Mouse (Mus musculus) adrenal gland, adult (tissue): Measurements from ENCODE around the gene Cd151.

ENCODE experiments used
- DNase-seq, 2 experiments: peaks; one replicate each; pipeline ENCODE4 v3.0.0; 2022 to 2023; ENCODE audit warnings: low spot score in 1 of 2; ENCODE audit not compliant: inconsistent age in 2 of 2

Cd151 gene

DNA sequence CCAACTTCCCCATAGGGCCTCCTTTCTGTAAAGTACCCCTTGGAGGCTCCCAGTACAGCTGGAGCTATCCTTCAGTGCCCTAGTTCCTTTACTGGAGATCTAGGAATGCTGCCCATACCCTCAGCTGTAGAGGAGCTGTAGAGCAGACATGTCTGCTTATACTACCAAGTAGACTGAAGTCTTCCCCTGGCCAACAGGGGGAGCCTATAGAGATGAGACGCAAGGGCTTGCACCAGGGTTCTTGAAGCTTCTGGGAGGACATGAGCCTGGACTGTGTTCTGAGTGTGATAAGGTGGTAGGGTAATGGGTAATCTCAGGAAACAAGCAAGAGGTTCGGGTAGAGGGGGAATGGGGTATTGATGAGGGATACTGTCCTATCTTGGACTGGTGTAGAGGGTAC lies 24.0 kb downstream of the Cd151 start:
- no peak for DNase-seq

DNA sequence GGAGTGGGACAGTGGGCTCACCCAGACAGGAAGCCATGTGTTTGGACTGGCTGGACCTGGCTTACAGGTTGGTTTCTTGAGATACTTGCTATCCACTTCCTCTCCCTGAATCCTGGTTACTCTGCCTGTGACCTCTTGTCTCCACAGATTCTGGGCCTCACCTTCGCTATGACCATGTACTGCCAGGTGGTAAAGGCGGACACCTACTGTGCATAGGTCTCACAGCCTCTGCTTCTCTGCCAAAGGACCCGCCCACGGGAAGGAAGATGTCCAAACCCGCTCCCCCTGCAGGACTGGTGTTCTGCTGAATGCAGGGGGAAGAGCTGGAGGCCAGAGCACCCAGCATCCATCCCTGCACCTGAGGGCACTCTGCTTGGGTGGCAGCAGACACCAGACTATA lies 25.5 kb downstream of the Cd151 start:
- no peak for DNase-seq

DNA sequence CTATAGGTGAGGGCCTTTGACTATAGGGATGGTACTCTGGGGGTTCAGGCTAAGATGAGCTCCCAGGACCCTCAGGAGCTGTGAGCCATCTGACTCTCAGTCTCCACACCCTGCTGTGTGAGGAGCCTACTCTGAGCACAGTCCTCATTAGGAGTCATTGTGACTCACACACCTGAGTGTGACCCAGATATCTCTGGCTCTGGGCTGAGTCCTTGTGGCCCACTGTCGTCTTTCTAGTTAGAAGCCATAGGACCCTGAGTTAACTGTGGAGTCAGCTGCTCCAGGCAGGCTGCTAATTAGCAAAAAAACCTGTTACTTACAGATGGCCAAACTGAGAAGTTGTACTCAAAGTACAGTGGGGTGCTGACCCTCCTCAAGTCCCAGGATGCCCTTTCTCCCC lies 26.5 kb downstream of the Cd151 start:
- DNase-seq = no peak

DNA sequence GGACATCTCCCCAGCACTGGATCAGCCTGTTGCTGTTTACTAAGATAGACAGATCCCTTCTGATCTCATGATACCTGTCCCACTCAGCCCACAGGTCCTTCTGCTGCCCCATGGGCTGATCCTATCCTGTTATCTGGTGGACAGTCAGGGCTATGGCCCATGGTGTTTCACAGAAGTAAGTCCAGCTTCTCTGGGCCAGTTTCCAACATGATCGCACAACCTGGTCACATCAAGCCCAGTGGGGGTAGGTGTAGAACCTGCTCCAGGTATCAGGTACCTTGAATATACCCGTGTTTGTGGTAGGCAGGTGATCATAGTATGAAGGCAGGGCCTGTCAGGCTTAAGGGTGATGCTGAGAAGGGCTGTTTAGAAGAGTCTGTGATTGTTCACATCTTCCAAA lies 28.2 kb downstream of the Cd151 start:
- no peak for DNase-seq

DNA sequence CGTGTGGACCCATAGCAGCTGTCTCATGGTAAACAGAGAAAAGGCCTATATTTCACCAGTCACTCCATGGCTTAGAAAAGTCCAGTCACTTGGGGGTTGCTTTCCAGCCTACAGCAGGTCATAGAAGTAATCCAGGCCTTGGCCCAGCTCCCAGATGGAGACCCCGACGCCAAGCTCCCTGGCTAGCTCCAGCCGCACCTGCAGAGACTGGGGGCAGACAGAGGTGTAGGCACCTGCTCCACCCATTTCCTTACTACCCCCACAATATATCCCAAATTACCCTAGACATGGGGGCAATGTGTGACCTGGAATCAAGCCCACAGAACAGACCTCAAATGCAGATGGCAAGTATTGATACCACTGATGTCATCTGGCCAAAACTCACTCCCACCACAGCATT lies 28.7 kb downstream of the Cd151 start:
- no peak for DNase-seq

DNA sequence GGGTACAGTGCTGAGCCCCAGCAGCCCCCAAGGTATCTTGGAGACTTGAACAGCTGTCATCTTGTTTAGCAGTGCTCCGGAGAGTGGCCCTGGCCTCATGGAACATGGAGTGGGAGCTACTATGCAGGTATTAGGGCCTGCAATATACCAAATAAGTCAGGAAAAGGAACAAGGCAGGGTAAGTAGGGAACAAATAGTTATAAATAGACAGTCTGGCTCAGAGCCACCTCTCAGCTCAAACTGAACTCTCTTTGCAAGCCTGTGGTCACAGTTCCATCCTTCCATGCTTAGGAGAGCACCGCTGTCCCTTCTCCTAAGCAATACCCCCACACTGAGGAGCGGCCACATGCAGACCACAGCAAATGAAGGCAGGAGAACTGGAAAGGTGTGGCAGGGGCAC lies 30.4 kb downstream of the Cd151 start:
- DNase-seq = no peak

DNA sequence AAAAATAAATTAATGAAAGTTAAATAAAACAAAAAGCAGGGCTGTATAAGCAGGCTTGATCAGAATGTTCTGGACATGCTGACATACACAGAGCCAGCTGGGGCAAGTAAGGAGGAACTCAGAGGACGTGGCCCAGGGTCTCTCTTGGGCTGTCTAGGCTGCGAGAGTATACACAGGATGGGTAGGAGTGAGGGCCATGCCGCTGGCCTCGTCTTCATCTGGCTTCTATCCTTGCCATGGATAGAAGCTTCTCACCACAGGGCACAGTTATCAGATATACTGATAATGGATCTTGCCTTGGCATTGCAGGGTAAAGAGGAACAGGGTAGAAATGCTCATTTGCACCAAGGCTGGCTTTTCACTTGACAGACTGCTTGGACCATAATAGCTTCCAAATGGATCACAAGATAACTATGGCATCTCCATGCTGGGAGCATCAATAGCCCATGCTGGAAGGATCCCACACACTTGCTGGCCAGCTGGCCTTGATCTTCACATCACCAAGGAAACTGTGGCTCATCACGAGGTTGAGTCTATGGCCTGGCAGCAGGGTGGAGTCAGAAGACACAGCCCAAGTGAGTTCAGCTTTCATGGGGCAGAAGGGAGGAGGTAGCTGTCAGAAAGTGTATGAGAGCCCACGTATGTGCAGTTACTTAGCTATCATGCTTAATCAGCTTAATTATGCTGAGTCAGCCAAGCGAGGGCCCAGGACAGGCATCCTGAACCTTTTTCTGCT lies 34.8 kb downstream of the Cd151 start:
- DNase-seq = peak; percentile 77 to 85

- DNase-seq = no peak
Observed at GRCm38 (mm10) chr7:141502556-141502905, 35.3 kb downstream of the Cd151 start.

DNA sequence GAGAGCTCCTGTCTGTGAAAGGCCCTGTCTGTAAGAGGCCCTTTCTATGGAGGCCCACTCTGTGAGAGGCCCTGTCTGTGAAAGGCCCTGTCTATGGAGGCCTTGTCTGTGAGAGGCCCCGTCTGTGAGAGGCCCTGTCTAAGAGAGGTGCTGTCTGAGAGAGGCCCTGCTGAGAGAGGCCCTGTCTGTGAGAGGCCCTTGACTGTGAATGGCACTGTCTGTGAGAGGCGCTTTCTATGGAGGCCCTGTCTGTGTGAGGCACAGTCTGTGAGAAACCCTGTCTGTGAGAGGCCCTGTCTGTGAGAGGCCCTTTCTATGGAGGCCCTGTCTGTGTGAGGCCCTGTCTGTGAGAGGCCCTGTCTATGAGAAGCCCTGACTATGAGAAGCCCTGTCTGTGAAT lies 39.1 kb downstream of the Cd151 start:
- no peak for DNase-seq

GRCm38 (mm10) chr7:141508160-141508559 lies 41.0 kb downstream of the Cd151 start:
- DNase-seq = no peak

DNA sequence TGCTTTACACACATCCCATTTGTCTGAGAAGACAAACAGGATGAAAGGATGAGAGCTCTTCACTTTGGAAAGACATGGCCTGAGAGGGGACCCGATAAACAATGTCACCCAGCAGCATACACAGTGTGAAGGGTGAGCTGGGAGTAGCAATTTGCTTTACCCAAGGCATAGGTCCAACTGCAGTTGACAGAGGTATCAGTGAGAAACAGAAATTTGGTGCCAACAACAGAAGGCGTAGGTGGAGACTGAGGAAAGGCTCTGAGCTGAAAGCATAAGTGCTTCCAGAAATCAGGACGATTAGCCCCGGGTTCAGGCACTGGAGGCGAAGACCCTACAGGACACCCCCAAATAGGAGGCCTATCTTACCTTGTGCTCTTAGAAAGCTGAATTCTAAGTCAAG lies 43.0 kb downstream of the Cd151 start:
- DNase-seq = no peak

DNA sequence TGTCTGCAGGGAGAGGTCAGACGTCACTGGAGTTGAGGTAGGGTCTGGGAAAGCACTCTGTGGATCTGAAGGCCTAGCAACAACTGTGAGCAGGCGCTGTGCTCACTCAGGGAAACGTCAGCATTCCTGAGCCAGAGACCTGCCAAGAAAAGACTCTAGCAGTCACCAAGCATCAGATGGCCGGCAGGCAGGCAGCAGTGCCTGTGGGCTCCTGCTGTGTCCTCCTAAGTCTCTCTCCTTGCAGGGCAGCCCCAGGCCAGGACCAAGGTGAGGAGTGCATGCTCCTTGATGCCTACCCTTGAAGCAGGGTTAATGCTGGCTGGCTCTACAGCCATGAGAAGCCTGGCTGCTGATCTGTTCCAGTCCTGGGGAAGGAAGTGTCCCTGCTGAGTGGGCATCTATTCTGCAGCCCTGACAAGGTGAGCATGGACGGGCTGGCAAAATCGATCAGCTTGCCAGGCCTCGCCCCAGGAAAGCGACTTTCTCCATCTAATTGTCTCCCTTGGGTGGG lies 43.5 kb downstream of the Cd151 start:
- no peak for DNase-seq

DNA sequence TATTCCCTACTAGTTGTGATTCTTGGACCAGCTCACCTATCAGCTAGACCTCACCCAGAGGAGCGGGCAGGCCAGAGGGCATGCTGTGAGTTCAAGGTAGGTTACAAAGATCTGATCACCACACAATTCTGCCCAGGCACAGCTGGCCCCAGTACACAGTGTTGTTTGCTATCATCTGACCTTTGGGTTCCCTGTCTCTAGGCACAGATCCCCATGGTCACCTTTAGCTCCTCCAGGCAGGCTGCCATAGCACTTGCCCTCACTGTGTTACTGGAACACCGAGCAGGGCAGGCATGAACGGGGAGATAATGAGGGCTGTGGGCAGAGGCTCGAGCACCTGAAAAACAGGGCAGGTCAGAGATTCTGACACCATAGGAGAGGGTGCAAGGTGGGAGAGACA lies 50.4 kb downstream of the Cd151 start:
- DNase-seq = peak in 1 of 2 experiments; percentile 47

DNA sequence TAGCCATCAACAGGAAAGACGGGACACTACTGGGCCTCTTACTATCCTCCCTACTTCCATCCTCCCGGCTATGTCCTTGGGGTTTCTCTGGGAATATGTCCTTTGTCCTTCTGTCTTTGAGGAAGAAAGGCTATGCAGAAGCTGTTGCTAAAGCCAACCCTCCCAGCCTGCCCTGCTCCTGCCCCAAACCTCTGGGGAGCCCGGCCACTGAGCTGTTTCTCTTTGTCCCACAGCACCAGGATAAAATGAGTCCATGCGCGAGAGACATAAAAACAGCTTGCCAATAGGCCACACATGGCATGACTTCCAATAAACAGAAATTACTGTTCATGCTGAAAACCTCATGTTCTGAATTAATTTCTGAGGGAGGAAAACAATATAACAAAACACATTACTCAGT lies 51.1 kb downstream of the Cd151 start:
- DNase-seq = no peak

GRCm38 (mm10) chr7:141518926-141519325 lies 51.7 kb downstream of the Cd151 start:
- no peak for DNase-seq

DNA sequence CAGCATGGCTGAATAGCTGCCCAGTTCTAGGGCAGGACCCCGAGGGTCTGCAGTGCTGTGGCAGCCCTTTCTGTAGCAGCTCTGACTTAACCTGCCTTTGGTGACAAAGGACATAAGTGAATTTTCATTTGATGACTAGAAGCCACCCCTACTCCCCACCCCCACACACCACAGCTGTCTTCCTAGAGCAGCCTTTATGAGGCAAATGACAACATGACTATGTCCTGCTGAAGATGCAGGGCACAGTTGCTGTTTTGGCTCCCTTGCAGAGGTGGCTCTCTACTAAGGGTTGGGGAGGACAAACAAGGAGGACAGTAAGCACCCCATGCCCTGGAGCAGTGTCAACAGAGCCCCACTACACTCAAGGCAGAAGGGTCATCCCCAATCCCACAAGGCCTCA lies 52.6 kb downstream of the Cd151 start:
- no peak for DNase-seq
